Mouse (Mus musculus): Measurements from ENCODE around the gene Sh2b3.
A peak's percentile ranks its signal among the peaks of the same experiment; 100 is the strongest.

Gene Sh2b3

DNA sequence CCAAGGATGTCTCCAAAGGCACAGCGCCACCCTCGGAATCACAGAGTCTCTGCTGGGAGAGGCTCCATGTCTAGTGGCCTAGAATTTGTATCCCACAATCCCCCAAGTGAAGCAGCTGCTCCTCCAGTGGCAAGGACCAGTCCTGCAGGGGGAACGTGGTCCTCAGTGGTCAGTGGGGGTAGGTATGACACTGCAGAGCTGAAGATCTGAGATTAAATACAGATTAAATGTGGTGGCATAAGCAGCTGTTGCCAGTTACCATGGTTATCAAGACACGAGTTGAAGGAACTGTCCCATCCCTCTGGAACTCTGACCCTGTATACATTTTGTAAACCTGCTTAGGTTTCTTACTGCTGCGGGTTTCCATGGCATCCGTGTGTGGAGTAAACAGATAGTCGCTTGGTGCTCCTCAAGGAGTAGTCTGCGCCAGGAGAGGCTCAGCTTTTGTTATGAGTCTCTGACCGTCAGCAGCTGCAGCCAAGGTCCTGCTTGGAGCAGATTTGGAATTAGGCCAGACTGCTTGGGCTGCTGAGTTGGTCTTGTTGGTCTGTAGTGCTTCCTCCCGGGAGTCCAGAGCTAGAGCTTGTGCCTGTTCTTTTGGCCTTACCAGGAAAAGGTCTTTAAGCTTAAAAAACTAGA lies 53.5 kb downstream of the Sh2b3 start:
- DNase-seq (ENCODE audit: low spot score): peak; percentile 55

DNA sequence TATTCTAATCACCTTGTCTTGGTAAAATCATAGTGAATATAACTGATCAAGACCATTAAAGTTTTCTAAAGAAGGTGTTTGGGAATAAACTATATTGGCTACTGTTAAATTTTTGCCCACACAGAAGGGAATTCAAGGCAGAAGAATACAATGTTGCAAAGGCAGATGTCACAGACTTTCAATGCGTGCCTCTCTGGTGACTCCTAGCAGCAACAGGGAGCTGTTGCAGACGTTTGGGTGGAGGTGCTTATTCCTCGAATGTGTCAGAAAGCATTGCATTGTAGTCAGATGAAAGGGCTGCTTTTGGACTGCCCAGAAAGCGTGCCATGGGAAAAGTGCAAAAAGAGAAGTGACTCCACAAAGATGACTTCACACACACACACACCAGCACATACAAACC lies 55.0 kb downstream of the Sh2b3 start:
- no peak for DNase-seq (ENCODE audit: low spot score)

- DNase-seq (ENCODE audit: low spot score): peak; percentile 22
These were observed 57.3 kb downstream of the Sh2b3 start for GRCm38 (mm10) chr5:121780180-121780579.

GRCm38 (mm10) chr5:121778485-121779119 lies 58.8 kb downstream of the Sh2b3 start:
- no peak for DNase-seq (ENCODE audit: low spot score)

GRCm38 (mm10) chr5:121771611-121772010 lies 65.8 kb downstream of the Sh2b3 start:
- no peak for DNase-seq (ENCODE audit: low spot score)

DNA sequence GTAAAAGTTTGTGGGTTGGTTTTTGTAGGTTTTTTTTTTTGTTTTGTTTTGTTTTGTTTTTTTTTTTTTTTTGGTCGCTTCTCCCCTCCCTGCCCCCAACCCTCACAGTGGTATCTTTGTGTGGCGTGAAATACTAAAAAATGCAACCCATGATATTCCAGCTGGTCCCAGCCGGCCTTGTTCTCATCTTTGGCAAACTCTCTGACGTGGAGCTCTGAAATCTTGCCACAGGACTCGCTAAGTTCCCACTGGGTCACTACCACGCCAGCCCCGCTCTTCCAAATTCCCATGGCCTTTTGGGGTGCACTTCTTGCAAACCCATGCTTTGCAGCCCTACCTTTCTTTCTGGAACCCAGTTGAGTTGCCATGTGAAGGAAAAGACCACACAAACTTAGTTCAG lies 67.6 kb downstream of the Sh2b3 start:
- DNase-seq (ENCODE audit: low spot score): peak; percentile 21

GRCm38 (mm10) chr5:121767564-121767963 lies 69.9 kb downstream of the Sh2b3 start:
- DNase-seq (ENCODE audit: low spot score): no peak

GRCm38 (mm10) chr5:121766038-121766773 lies 71.2 kb downstream of the Sh2b3 start:
- DNase-seq (ENCODE audit: low spot score): no peak
